Mouse (Mus musculus) erythroid progenitor cell, adult 5-6 weeks (primary cell): ENCODE results near the gene Foxd3. TPM values are rescaled to one million over a fixed set of nuclear protein-coding genes. Genes with fewer than 3 reads are reported as not detected.
"Not testable (repeated sequence)": the region's sequence is repeated elsewhere in the genome, so short reads cannot be mapped to it uniquely, and the experiment has no call there.

Experiments used
- ATAC-seq: replicated peaks from 2 replicates; pipeline ENCODE4 v1.8.0; 2016; ENCODE audit warnings: moderate number of reproducible peaks, mild to moderate bottlenecking, moderate TSS enrichment, inconsistent platforms; ENCODE audit not compliant: poor library complexity, low FRiP score, severe bottlenecking
- total RNA-seq, 2 experiments: library from RNA; stranded (forward) in 1 of 2; stranded (reverse) in 1 of 2; fragments of 150-400 nt in 1 of 2; fragments of 186-747, 209-891 nt in 1 of 2; gene quantifications; 2 replicates each; pipeline versions ENCODE4 v1.2.3 to v1.2.4; 2015 to 2017; ENCODE audit warnings: low replicate concordance in 2 of 2

Foxd3 gene
- total RNA-seq (2015; ENCODE audit: low replicate concordance), result not detected in 2 replicates
- total RNA-seq (2017; ENCODE audit: low replicate concordance), result not detected in 2 replicates

DNA sequence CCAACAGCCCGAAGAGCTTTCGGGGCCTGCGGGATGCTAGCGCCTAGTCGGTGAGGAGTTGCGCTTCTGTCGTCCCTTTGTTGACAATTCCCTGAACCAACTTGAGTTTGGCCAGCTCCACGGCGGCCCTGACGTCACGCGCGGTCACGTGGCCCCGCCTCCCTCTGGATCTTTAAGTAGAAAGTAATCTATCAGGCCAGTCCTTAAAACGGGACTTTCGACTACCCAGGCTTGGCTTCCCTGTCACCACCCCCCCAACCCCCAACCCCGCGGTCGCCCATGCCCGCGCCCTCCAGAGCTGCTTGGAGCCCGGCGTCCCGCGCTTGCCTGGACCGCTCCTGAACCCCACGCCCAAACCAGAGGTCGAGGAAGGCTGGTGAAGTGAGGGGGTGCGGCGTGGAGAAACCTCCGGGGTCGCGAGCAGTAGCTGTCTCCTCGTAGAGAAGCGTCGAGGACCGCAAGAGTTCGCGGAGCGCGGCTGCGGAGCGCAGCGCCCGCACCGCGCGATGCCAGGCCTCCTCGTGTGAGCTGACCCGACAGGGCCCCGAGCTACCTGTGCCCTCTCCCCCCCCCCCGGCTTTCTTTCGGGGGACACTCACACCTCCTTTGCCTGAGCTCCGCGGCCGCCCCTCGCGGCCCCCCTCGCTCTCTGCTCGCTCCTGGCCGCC is at the start of gene Foxd3:
Gene Foxd3, plus strand, starts transcription at position 363 of the 668 bp plus-strand sequence.
- ATAC-seq, result no peak

DNA sequence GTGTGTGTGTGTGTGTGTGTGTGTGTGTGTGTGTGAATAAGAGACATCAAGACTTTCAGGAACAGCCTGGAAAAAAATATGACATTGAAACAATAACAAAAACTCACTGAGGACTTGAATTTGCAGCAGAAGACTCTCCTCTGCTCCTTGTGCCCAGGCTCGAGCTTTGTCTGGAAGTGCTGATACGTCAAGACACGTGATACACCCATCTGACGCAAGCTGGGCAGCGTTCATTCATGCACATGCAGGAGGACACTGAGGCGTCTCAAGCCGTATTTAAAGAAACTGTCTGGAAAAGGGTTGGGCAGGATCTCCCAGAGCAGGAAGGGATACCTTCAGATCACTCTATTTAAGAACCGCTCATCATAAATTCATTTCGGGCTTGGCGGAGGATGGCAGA is 43.9 kb upstream of the Foxd3 start:
- no peak for ATAC-seq

DNA sequence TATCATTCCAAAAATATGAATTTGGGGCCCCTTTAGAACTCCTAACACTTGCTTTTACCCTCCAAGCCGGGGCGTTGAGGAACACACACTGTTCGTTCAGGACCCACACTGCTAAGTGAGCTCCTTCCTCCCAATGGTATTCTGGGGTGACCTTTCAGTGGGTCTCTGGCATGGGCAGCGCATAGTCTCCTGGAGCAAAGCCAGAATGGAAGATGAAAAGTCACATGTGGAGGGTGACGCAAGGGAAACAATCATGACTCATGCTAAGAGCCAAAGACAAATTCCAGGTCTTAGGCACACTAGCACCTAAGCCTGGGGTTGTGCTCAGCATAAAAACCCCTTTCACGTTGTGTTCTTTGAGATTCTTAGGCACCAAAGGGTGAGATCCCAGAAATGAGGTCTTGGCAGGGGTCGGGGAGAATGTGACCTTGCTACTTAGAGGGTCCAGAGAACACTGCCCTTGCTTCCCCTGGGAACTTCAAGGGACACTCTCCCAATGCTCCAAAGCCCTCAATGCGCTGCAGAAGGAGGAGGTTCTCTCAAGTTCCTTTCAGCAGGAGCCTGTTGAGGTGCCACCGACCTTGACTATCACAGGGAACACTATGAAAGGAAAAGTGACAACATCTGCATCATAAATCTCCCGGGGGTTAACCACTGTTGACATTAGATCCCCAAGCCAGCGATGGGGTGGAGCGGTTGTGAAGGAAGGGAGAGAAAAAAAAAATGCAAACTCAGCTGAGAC is 43.3 kb upstream of the Foxd3 start:
- no peak for ATAC-seq

- ATAC-seq, result no peak
Observed at GRCm38 (mm10) chr4:99626047-99626844, 29.9 kb upstream of the Foxd3 start.

DNA sequence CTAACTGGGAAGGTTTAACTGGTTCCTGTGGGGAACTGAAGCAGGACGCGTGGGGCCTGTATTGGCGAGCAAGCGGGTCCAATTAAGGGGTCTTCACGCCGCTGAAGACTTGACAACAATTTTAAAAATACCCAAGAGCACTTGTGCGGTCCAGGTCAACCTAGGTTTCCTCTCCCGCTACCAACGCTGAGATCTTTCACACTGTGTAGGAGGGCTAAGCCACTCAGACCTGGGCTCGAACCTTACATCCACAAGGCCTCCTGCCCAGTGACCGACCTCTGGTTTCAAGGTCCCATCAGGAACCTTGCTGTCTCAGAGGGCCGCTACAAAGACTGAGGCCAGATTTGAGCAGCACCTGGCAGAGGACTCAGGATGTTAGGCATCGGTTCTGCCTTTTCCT is 29.0 kb upstream of the Foxd3 start:
- ATAC-seq, result no peak

DNA sequence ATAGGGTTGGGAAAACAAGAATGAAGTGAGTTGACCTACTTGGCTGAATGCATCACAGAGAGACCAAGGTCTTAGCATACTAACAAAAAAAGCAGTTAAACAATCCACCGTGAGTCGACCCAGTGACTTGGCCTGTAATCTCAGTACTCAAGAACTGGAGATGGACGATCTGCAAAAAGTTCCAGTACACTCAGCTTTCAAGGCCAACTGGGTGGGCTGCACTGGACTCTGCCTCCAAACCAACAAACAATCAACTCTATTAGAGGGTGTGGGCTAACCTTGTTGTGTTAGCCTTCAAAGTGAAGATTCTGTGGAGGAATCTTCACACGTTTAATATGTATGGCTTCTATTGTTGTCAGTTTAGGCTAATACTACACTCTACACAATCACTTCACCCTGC is 20.1 kb upstream of the Foxd3 start:
- no peak for ATAC-seq

GRCm38 (mm10) chr4:99636711-99637110 is 19.4 kb upstream of the Foxd3 start:
- ATAC-seq, result no peak

DNA sequence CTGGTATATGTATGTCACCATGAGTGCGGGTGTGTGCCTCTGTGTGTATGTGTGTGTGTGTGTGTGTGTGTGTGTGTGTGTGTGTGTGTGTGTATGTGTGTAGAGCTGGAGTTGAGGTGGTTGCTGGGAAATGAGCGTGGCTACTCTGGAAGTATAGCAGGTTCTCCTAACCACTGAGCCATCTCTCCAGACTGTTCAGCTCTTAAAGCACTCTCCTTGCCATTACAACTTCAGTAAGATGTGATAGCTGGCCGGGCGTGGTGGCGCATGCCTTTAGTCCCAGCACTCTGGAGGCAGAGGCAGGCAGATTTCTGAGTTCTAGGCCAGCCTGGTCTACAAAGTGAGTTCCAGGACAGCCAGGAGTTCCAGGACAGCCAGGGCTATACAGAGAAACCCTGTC is 15.5 kb upstream of the Foxd3 start:
- ATAC-seq, result not testable (repeated sequence)

- no peak for ATAC-seq
Observed at GRCm38 (mm10) chr4:99641920-99642319, 14.2 kb upstream of the Foxd3 start.

DNA sequence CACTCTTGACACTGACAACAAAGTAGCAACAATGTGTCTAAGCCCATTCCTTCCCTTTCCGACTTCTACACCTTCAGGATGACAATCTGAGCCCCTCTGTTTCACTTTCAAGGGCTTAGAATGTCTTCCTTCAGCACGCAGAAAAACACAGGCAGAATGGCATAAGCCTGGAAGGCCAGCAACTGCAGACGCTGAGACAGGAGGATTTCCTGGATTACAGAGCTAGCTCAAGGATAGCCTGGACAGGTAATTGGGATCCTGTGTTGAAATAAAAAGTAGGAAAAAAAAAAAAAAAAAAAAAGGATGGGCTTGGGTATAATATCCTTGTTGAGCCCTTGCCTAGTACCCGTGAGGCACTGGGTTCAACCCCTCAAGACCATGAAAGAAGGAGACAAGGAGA is 10.5 kb upstream of the Foxd3 start:
- no peak for ATAC-seq

DNA sequence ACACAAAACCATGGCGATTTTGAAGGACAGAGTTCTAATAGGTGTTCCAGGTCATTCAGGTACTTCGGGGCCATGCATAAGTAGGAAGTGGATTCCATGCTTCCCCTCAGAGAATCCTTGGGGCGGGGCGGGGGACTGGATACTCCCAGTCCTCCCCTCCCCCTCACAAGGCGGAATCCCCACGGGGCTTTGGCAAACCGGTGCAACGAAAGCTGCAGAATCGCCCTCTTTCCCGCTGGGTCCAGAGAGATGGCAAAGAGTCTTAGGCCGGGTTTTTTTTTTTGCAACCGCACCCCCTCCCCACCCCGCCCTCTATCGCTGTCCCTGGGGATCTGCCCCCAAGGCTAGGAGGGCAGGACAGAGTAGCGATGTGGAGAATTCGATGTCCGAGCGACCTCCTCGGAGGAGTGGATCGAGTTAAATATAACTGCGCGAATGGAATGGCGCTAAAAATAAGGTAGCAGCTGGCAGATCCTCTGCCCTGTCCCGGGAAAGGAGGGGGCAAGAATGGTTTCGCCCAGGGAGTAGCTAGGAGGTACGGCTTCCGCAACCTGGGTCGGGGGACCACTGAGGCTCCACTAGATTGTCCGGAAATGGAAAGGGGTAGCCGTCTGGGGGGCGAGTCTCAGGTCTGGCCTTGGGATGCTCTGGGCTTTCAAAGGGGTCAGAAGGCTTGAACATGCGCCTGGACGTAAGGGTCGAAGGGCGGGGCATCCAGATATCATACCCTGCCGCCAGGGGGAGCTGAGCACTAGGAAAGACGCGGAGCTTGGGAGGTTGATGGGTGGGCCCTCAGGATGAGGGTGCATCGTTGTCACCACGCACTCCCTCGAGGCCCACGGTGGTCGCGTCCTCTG is 5.8 kb upstream of the Foxd3 start:
- ATAC-seq, result no peak

- ATAC-seq, result no peak
Observed at GRCm38 (mm10) chr4:99650945-99651690, 5.0 kb upstream of the Foxd3 start.

DNA sequence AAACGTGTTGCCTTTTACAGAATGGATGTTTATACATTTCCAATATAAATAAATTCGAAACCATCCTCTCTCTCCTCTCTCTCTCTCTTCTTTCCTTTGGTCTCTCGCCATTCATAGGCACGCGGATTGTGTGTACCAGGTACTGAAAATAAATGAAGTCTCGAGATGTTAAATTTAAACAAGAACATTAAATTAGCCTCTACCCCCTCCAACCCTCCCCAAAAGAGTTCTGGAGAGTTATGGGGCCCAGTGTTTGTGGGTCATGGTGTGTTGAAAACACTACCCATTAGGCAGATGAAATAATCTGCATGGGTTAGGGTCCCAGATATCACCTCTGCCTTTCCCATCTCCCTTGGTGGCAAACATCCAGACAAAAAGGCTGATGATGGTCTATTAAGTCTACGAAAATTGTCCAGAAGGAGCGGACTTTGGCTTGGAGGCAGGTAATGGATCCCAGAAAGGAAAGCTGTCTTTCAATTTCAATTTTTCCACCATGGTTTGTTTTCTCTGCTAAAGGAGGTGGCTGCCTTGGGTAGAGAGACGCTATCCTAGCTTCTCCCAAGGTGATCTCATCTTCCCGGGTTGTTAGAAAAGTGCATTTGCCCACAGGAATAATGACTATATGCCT is 4.2 kb upstream of the Foxd3 start:
- no peak for ATAC-seq

DNA sequence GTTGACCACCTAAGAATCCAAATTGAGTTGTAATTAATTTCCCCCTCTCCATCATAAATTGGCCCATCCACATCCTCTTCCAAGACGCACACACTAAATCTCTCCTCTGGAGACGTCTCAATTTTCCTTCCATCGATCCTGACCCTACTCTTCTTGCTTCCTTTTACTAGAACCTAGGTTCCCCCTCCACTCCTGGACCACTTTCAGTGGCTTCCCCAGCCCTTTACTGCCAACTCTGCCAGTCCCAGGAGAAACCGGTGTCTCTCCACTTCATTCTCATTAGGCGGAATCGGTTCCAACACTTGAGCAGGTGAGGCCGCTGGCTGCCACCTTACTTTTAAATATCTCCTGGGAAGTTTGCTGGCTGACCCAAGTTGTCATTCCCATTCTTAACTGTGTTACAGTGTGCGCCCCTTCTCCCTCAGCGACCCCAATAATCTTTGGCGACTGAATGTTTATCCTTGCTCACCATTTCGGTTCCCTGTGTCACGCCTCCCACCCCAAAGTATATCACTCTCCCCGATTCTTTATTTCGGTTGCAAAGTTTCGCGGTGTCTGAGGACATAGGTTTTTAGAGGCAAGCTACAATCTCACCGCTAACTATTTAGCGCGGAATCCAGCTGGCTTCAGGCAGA is 3.4 kb upstream of the Foxd3 start:
- no peak for ATAC-seq

- ATAC-seq, result no peak
Observed at GRCm38 (mm10) chr4:99653216-99653607, 2.9 kb upstream of the Foxd3 start.

DNA sequence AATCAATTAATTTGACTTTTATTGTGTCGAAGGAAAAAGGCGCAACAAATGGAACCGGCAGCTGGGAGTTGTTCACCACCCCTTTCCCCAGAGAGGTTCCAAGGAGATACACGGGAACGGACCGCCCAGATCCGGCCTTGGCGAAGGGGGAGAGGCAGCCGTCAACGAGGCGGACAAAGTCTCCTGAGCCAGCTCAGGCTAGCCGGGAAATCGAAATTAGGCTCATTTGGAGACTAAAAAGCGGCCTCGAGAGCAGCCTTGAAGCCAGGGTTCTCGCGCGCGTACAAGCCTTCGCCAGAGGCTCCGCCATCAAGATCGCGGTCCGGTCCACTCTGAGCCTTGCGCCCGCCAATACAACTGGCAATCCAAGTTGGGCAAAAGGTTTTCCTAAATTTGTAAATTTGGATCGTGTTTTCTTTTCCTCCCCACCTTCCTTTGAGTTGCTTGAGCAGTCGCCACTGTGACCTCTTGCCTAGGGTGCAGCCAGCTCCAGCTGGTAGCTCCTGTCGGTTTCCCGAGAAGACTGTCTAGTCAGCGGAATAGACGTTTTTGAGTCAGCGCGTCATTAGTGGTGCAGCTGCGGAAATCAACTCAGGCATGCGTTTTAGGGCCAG is 2.4 kb upstream of the Foxd3 start:
- no peak for ATAC-seq

DNA sequence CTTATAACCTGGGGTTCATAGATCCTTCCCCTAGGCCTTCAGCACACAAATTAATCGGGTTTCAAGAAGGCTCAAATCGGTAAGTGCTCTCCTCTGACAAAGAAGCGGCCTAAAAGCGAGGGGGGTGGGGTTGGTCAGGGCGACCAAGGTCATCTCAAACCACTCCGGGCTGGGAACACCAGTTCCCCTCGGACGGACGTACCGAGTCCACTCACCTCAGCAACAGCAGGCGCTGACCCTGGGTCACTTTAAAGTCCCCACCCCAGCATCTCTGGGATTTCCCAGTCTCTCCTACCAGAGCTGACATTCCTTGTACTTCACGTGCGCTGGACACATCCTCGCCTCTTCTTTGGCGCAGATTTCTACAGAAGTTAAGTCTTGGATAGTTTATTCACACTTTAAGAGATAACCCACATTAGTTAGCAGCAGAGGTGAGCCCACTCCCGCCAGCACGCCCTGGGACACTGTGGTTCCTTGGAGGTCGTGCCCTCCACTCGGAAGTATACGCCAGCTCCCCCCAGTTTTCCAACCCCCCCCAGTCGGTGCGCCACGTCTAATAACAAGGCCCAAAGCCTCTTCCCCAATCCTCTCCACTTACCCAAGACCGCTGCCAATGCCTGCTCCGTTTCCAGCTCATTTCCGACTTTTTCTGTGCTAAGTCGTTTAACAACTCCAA is 1.3 kb upstream of the Foxd3 start:
- no peak for ATAC-seq
